Mouse (Mus musculus) cerebellum, adult 9-11 months (tissue): Measurements from ENCODE around the gene Gli2.
A peak's percentile ranks its signal among the peaks of the same experiment; 100 is the strongest.

Experiments
- DNase-seq: peaks from one replicate; pipeline ENCODE4 v3.0.0; 2022

Gli2 gene

DNA sequence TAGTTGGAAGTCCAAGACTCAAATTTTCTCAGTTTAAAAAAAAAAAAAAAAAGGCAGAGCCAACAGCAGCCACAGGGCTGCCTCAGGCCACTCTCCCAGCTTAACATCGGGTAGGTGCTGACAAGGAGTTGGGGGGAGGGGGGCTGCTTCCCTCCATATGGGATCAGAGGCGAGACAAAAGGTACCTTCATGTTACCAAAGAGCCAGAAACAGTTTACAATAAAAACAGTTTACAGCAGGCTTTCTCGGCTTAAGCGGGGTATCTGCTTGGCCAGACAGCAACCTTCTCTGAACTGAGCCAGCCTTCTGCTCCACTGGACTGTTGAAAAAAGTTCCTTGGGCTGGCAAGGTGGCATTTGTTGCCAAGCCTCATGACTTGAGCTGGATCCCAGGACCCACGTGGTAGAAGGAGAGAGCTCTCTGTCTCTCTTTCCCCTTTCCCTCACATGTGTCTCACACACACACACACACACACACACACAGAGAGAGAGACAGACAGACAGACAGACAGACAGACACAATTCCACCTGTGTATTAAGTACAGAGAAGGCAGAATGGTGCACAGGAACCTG is 113.1 kb downstream of the Gli2 start:
- DNase-seq = no peak

DNA sequence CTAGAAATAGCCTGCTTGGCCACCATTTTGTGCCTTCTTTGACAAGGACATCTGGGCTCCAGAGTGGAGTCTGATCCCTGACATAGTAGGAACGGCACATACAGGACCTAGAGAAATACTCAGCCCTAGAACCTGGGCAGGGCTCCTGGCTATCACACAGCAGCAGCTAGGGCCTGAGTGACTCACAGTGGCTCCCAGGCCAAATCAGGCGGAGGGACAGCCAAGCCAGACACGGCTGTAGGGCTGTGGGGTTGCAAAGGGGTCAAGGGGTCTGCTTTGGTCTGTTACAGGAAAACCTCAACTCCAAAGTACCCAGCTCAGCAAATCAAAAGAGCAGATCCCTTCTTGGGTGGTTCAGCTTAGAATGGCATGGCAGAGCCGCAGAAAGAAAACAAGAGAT is 115.2 kb downstream of the Gli2 start:
- no peak for DNase-seq

DNA sequence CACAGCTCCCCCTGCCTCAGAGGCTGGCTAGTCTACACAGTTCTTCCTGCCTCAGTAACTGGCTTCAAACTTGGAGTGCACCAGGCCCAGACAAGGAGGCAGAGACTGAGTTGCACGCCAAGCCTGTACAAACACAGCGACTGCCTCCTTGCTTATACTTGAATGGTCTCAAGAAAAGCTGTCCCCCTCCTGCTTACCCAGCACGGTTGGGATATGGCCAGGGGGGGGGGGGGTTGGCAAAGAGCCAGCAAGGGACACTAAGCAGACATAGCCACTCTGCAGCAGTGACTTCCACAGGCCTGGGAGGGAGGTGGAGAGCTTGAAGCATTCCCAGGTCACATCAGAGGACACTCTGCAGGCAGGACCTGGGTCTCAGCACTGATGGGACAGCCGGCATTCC is 117.3 kb downstream of the Gli2 start:
- DNase-seq = no peak

DNA sequence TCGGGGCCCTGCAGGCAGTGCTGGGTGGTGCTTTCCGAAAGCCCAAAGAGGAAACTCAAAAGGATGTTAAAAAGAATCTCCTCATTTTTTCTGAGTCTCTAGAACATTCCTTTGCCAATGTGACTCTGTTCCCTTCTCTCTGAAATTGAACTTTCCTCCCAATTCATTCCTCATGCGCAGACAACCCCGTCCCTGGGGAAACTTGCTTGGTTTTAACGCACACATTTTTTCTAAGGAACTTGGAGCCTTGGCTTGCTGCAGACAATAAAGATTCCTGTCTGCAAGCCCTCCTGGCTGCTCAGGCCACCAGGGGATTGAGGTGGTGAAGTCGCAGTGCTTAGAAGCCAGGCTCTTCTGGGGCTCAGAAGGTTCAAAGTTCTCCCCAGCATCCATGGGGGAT is 117.9 kb downstream of the Gli2 start:
- no peak for DNase-seq

DNA sequence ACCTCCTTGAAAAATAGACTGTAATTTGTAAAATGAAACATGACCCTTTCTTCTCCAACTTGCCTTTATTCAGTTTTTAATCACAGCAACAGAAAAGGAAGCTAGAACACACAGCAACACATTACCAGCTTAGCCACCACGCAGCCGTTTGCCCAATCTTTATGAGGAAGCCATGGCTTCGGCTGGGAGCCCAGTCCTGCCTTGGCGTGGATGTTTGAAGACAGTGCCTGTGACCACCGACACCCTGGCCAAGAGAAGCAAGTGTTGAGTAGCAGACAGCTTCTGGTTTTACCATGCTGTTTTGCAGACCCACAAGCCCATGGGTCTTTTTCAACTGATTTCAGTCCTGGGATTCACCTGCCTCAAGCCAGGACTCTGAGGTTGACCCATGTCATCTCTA is 121.3 kb downstream of the Gli2 start:
- DNase-seq = no peak

DNA sequence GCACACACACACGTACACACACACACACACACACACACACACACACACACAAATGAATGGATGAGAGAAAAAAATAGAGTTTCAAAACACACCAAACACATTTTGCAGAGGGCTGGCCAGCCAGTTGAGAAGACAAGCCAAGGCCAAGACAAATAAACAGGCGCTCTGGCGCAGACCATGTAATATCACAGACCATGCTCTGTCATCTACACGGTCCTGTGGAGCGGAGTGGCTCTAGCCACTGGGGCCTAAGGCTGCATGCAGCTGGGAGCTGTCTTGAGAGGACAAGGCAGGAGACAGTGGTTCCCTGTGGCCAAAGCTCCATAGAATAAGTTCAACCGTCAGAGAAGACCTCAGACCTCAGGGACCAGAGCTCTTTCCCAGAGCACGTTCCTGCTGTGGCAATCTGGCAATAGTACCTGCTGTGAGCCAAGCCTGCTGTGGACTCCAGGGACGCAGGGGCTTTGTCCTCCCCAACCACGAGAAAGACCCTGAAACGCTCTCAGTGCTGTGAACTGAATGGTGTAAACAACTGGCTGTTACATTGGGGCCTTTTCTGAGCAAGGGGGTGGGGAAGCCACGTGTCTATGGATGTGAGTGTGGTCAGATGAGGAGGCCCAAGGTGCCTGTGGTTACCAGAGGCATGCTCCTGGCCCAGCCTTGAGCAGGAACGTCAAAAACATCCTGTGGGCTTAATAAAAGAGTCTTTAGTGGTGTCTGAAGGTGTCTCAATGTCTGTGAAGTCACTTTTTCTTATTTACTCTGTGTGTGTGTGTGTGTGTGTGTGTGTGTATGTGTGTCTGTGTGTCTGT is 125.7 kb downstream of the Gli2 start:
- no peak for DNase-seq

- no peak for DNase-seq
Observed at GRCm38 (mm10) chr1:118926556-118926955, 126.9 kb downstream of the Gli2 start.

GRCm38 (mm10) chr1:118922189-118922588 is 131.2 kb downstream of the Gli2 start:
- peak; percentile 34 for DNase-seq

DNA sequence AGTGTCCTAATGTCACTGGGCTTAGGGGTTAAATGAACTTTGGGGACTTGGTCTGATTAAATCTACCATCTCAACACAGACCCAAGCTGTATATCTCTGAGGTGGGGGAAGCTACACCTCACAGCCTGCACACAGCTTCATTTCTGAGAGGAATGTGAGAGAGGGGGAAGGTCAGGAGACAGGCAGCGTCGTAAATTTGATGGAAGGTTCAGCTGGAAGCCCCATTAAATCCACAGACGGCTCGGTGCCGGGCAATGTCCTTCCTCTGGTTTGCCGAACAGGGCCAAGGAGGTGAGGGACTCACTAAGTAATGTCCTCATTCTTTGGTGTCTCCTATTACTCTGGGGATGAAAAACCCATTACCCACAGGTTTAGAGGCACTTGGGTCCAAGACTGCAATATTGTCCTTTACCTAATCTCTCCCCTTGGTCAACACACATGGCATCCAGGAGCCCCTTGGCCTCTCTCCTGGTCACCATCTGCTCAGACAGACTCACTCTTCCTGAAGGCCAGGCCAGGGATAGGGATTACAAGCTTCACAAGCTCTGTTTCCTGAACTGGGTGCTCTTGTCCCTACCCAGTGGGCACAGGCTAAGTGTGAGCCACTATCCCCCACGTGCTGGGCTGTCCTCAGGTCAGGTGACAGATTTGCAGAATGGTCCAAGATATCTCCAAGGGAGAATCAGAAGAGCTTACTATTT is 135.7 kb downstream of the Gli2 start:
- peak; percentile 73 for DNase-seq

- no peak for DNase-seq
Observed at GRCm38 (mm10) chr1:118916477-118917075, 136.8 kb downstream of the Gli2 start.

DNA sequence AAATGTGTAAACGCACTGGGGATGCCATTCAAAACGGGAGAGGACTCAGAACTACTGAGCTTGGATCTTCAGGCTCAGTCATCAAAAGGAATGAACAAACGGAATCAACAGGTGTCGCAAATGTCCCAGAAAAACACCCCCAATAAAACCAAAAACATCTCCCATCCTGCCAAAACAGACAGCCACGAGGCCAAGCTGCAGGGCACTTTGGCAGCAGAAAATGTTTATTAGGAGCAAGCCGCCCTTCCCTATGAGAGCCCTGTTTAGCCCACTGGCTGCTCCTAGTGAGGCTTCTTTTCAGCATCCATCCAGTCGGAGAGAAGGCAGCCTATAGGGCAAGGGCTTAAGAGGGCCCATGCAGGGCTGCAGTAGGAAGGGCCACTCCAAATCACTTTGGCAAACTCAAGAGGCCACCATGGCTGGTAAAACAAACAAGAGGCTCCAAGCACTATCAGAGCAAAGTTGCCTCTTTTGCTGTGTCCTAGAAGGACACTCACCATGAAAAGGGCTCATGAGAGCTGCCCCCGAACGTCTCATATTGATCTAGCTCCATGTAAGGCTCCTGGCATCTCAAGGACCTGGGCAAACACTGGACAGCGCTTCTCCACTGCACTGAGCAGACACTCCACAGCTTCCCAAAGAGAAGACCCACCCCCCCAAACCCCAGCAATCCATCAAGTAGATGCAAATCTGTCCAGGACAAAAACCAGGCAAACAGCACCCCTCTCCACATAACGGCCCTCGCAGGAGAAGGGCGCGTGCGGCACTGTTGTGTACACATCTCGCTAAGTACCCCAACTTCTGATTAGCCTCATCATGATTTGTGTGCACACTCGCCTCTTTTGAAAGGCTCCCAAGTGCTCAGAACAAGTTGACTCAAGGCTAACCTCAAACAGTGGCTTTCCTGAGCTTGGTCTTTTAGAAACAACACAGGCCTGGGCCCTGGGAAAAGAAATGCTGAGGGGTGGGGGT is 139.7 kb downstream of the Gli2 start:
- peak; percentile 18 for DNase-seq

DNA sequence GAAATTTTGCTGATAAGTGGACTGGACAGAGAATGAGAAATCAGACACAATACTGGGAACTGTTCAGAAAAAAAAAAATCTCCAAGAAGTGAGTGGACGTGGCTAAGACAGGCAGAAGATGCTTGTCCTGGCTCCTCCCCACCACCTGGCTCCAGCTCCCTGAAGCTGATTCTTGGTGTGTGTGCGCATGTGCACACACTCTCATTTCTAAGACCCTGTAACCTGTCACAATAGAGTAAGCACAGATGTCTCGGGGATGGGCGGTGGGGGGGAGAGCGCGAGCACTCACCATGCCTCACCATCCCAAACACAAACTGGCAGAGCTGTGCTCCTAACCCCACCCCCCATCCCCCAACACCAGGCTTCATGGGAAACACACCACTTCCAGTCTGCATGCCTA is 140.5 kb downstream of the Gli2 start:
- DNase-seq = no peak

GRCm38 (mm10) chr1:118911427-118911727 is 142.0 kb downstream of the Gli2 start:
- no peak for DNase-seq

GRCm38 (mm10) chr1:118910693-118911426 is 142.6 kb downstream of the Gli2 start:
- DNase-seq = no peak

DNA sequence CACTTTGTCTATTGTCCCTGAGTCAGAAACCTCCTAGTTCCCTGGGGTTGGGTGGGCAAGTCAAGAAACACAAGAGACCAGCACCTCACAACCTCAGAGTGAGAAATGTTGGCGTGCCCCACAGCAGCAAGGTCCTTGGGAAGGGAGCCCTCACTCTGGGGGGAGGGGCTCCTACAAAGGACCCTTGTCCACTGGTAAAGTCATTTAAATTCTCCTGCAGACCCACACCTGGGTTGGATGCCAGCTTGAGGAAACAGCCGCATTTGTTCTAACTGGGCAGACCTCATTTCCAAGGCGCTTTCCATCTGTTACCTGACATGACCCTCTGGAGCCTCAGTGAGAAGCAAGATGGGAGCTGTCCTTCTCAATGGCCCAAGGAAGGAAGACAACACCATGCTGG is 144.4 kb downstream of the Gli2 start:
- peak; percentile 30 for DNase-seq

- DNase-seq = no peak
Observed at GRCm38 (mm10) chr1:118907574-118907973, 145.8 kb downstream of the Gli2 start.

DNA sequence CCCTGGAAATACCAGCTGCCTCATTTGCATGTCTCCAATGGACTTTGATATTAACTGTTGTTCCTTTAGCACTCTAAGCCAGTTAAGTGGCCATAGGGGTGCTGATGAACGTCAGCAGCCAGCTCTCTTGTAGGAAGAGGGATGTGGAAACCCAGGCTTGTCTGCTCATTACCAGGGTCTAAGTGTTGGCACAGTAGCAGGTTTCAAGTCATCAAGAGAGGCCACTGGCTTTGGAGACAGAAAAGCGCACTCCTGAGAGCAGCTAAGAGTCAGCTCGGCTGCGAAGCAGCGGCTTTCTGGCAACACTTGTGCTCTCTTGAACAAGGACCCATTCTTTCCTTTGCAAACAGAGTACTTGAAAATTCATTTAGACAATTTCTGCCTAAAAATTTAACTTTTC is 148.1 kb downstream of the Gli2 start:
- DNase-seq = no peak

- DNase-seq = no peak
Observed at GRCm38 (mm10) chr1:118904909-118905308, 148.5 kb downstream of the Gli2 start.

GRCm38 (mm10) chr1:118904431-118904830 is 149.0 kb downstream of the Gli2 start:
- DNase-seq = no peak

GRCm38 (mm10) chr1:118903742-118904141 is 149.7 kb downstream of the Gli2 start:
- DNase-seq = no peak

DNA sequence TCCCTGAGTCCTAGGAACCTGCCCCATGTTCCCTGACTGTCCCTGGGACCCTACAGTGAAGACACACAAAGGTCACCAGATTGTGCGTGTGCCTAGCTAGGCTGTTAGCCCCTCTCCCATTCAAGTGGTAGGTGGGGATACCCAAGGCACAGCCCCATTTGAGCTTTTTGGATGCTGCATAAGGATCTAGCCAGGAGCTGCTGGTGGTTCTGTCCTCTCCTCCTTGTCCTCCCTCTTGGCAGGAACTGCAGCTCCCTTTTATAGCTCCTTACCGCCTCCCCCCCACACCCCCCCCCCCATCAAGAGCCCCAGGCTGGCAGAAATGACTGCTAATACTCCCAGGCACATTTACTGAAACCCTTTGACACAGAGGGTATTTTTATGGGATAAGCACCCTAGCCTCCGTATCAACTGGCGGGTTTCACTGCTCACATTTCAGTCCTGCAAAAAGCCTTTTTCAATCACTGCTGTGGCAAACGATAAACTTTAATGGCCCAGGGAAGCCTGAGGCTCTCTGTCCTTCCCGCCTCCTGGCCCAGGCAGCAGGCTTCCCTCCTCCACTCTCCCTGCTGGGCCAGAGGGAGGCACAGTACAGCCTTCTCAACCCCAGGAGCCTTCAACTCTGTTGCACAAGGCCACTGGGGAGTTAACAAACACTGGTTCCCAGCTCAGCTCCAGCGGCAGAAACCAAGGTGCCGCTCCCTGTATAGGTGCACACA is 151.4 kb downstream of the Gli2 start:
- no peak for DNase-seq
